Mouse (Mus musculus) hindbrain, embryonic 16.5 days (tissue): ENCODE results near the gene Fbxo21. TPM values are rescaled to one million over a fixed set of nuclear protein-coding genes. Genes with fewer than 3 reads are reported as not detected.

ENCODE experiments used
- ATAC-seq: fragments of 200-750 bp; cut with Nextera tagmentation; 2 replicates; pipeline ENCODE4 v1.8.0; 2017; ENCODE audit warnings: moderate TSS enrichment, moderate library complexity
- H3K27ac ChIP-seq: fragments of 300-500 bp; sonication (generic); 2 replicates; pipeline ENCODE4 v1.5.1; 2014; ENCODE audit warnings: low read depth, mild to moderate bottlenecking, control low read depth, low read length, moderate library complexity
- H3K27me3 ChIP-seq: fragments of 300-500 bp; sonication (generic); replicated peaks from 2 replicates; pipeline ENCODE4 v1.6.1; 2014; ENCODE audit warnings: low read length; ENCODE audit not compliant: control insufficient read depth, insufficient read depth
- H3K36me3 ChIP-seq: fragments of 300-500 bp; sonication (generic); 2 replicates; pipeline ENCODE4 v1.6.1; 2014; ENCODE audit warnings: mild to moderate bottlenecking, low read length, moderate library complexity, mixed read lengths; ENCODE audit not compliant: control insufficient read depth, insufficient read depth
- H3K4me1 ChIP-seq: fragments of 300-500 bp; sonication (generic); 2 replicates; pipeline ENCODE4 v1.6.1; 2014; ENCODE audit warnings: low read depth, low read length; ENCODE audit not compliant: control insufficient read depth, insufficient read depth
- H3K4me2 ChIP-seq: fragments of 300-500 bp; sonication (generic); 2 replicates; pipeline ENCODE4 v1.6.1; 2014; ENCODE audit warnings: mild to moderate bottlenecking, low read length, control low read depth, moderate library complexity
- H3K4me3 ChIP-seq: fragments of 300-500 bp; sonication (generic); 2 replicates; pipeline ENCODE4 v1.5.1; 2014; ENCODE audit warnings: mild to moderate bottlenecking, low read length, control low read depth, moderate library complexity
- H3K9ac ChIP-seq: fragments of 300-500 bp; sonication (generic); 2 replicates; pipeline ENCODE4 v1.6.1; 2014; ENCODE audit warnings: low read depth, mild to moderate bottlenecking, control low read depth, low read length, moderate library complexity
- H3K9me3 ChIP-seq: fragments of 300-500 bp; sonication (generic); 2 replicates; pipeline ENCODE4 v1.6.1; 2014; ENCODE audit warnings: mild to moderate bottlenecking, low read length, moderate library complexity; ENCODE audit not compliant: control insufficient read depth
- WGBS: fragments of 180-500 bp; shearing (Covaris S2); extraction: QIAGEN DNeasy Blood & Tissue Kit; methylation state at CpG from one replicate; pipeline ENCODE4 v1.1.7; 2014; 5-methylcytosine and 5-hydroxymethylcytosine counted together
- polyA plus RNA-seq: library from polyadenylated mRNA; unstranded; fragments of >200 nt; fragmentation: Nextera tagmentation; extraction: Ambion mirVana; gene quantifications from 2 replicates; pipeline ENCODE4 v1.2.1, GENCODE M21; 2015

Fbxo21 gene
- polyA plus RNA-seq, 1 experiment from 2014 or later, result 151 TPM

DNA sequence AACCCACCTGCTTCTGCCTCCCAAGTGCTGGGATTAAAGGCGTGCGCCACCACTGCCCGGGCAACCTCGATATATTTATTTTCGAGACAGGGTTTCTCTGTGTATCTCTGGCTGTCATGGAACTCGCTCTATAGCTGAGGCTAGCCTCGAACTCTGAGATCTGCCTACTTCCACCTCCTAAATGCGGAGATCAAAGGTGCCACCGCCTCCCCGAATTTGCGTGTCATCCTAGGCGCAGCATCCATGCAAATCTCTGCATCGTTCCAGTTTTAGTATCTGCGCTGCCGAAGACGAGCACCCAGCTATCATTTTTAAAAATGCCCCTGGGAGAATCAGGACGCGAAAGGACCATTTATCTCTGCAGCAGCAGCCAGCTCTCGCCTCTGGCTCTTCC is 270 bp upstream of the Fbxo21 start:
- Histone ChIP-seq H3K4me3 (peak overlapping the region; percentile 100), H3K36me3 (no peaks in the 10 kb centered on the region; the same call in 1 of the 2 replicates), H3K4me1 (peaks cover 18% of the 10 kb centered on the region), H3K4me2 (peak overlapping the region; percentile 63), H3K9ac (peak overlapping the region; percentile 99), H3K27ac (peak overlapping the region; percentile 92), H3K27me3 (no peaks in the 10 kb centered on the region), H3K9me3 (no peaks in the 10 kb centered on the region)
- ATAC-seq, result peak; percentile 45
- WGBS, result 21% methylated on average over 19 of the region's 19 CpGs

DNA sequence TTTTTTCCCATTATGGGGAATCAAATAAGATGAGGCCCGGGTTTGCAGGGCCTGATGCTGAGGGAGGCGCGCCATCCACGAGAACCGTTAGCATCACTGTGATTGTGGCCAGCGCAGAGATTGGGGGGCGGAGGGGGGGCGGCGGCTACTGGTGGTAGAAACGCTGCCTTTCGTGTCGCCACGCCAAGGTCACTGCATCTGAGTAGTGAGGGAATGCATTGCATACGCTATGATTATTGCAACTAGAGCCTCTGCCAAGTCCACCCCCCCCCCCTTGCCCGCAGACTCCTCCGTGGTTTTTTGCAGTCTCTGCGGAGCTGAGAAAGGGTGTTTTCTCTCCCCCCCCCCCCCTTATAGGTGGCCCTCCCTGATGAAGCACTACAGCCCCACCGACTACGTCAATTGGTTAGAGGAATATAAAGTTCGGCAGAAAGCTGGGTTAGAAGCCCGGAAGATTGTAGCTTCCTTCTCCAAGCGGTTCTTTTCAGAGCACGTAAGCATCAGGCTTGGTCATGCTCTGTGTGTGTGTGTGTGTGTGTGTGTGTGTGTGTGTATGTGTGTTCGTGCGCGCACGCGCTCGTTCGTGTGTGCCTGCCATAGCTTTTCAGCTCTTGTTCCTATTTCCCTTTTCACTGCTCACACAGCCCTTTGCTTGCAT is 1.1 kb downstream of the Fbxo21 start:
- Histone ChIP-seq H3K4me2 (peak overlapping the region; percentile 63), H3K9me3 (no peaks in the 10 kb centered on the region)
- peak; percentile 21 for ATAC-seq

DNA sequence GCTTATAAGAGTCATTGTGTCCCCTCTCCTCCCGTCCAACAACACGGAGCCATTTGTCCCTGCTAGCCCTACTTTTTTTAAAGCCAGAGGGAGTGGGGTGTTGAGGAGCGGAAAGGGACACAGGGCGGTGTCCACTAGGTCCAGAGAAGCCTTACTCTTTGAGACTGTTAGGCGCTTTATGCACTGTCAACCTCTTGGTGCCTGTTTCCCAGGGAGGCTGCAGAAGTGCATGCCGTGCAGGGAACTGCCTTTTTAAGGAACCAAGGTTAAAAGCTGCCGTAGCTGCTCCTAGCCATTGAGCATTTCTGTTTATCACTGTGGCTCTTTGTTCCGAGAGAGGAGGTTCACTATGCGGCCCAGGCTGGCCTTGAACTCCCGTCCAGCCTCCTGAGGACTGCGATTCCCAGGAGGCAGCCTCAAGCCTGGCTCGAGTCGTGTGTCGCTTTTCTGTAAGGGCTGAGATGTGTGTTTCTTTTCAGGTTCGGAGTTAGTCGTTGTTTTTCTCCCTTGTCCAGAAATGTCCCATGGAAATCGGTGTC is 1.7 kb downstream of the Fbxo21 start:
- no peak for ATAC-seq
- peaks cover 4% of the 10 kb centered on the region; the same call in 1 of the 2 replicates for H3K36me3 ChIP-seq
- no peak overlapping the region; the same call in 1 of the 2 replicates for H3K27ac ChIP-seq
- 34% methylated on average over 17 of the region's 17 CpGs for WGBS
- peak overlapping the region; percentile 99 for H3K9ac ChIP-seq
- H3K4me3 ChIP-seq, result peak overlapping the region; percentile 100
- H3K4me2 ChIP-seq, result peak overlapping the region; percentile 63
- no peaks in the 10 kb centered on the region for H3K27me3 ChIP-seq
- H3K9me3 ChIP-seq, result no peaks in the 10 kb centered on the region
- peaks cover 18% of the 10 kb centered on the region for H3K4me1 ChIP-seq

More for the DNA sequence above, 1.1 kb downstream of the Fbxo21 start:
- peak overlapping the region; percentile 92 for H3K27ac ChIP-seq
- no peaks in the 10 kb centered on the region for H3K27me3 ChIP-seq
- H3K4me3 ChIP-seq, result peak overlapping the region; percentile 100
- no peaks in the 10 kb centered on the region; the same call in 1 of the 2 replicates for H3K36me3 ChIP-seq
- peaks cover 18% of the 10 kb centered on the region for H3K4me1 ChIP-seq
- 4% methylated on average over 29 of the region's 30 CpGs for WGBS
- H3K9ac ChIP-seq, result peak overlapping the region; percentile 99

DNA sequence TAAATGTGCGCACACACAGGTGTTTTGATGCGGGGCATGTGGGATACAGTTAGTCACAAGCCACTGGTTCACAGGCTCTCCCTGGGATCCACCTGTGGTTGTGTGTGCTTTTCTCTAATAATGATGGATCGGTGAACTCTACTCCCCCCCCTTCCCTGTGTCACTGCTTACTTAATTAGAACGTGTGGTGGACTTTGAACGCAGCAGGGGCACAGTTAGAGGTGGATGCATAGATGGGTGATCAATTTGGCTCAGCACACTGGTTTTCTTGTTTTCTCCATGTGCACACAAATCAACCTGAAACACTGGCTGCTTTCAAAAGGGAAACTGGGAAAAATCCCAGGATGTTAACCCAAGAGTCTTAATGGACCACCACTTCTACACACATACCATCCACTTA is 2.6 kb downstream of the Fbxo21 start:
- Histone ChIP-seq H3K9ac (no peak overlapping the region), H3K4me2 (peak overlapping the region; percentile 63), H3K4me3 (no peak overlapping the region), H3K36me3 (peaks cover 8% of the 10 kb centered on the region; the same call in 1 of the 2 replicates), H3K27ac (no peak overlapping the region), H3K27me3 (no peaks in the 10 kb centered on the region), H3K4me1 (peaks cover 18% of the 10 kb centered on the region), H3K9me3 (no peaks in the 10 kb centered on the region)
- WGBS, result 41% methylated on average over 5 of the region's 5 CpGs
- ATAC-seq, result no peak

DNA sequence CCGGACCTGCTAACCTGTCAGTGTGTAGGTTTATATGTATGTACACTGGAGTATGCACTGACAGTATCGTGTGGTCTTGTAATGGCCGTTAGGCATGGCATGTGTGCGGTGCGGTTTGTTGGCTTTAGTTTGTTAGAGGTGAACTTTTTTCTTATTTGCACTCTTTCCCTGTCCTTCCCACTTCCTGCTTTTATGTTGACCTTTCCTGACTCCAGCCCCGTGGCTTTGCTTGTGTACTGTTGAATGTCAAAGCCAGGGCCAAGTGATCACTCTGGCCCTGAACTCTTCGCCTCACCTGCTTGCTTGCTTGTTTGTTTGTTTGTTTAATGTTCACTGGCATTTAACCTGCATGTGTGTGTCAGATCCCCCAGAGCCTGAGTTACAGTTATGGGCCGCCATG is 4.4 kb downstream of the Fbxo21 start:
- H3K36me3 ChIP-seq, result peaks cover 12% of the 10 kb centered on the region; the same call in 1 of the 2 replicates
- H3K27ac ChIP-seq, result no peak overlapping the region
- 89% methylated on average over 8 of the region's 8 CpGs for WGBS
- H3K9me3 ChIP-seq, result no peaks in the 10 kb centered on the region
- peaks cover 18% of the 10 kb centered on the region for H3K4me1 ChIP-seq
- no peak for ATAC-seq
- H3K4me3 ChIP-seq, result no peak overlapping the region
- H3K27me3 ChIP-seq, result no peaks in the 10 kb centered on the region
- H3K9ac ChIP-seq, result no peak overlapping the region
- no peak overlapping the region for H3K4me2 ChIP-seq

DNA sequence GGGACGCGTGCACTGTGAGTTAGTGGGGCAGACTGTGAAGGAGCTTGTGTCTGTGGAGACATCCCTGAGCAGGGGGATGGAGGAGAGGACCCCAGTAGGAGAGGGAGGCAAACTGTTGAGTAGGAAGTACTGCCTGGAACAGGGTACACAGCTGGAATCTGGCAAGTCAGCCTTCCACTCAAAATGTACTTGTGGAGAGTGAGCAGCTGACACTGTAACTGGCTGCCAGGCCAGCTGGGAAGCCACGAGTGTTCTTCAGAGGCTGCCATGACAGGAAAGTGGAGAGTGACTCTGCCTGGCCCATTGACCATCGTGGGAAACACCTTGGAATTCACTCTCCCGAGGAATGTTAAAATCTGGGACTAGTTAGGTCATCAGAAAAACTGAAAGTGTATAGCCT is 5.4 kb downstream of the Fbxo21 start:
- H3K4me2 ChIP-seq, result no peak overlapping the region
- H3K27me3 ChIP-seq, result no peaks in the 10 kb centered on the region
- no peak overlapping the region for H3K9ac ChIP-seq
- no peak overlapping the region for H3K4me3 ChIP-seq
- 86% methylated on average over 5 of the region's 5 CpGs for WGBS
- no peak for ATAC-seq
- peaks cover 18% of the 10 kb centered on the region for H3K4me1 ChIP-seq
- H3K9me3 ChIP-seq, result no peaks in the 10 kb centered on the region
- H3K27ac ChIP-seq, result no peak overlapping the region
- peaks cover 19% of the 10 kb centered on the region for H3K36me3 ChIP-seq

DNA sequence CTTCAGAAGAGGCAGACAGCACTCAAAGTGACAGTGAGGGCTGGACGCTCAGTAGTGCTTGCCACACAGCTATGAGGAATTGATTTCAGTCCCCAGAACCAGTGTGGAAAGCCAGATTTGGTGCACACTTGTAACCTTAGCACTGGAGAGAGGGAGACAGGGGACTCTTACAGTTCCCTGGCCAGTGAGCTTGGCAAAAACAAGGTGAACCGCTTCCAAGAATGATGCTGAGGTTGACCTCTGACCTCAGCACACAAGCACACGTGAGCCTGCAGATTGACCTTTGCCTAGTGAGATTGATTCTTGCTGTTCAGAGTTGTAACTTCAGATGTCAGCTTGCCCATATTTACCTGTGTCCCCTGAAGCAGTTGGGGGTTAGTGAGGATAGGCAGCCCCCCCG is 9.8 kb downstream of the Fbxo21 start:
- H3K4me2 ChIP-seq, result no peak overlapping the region
- H3K4me3 ChIP-seq, result no peak overlapping the region
- H3K27me3 ChIP-seq, result no peaks in the 10 kb centered on the region
- no peak overlapping the region for H3K27ac ChIP-seq
- WGBS, result 64% methylated on average over 4 of the region's 4 CpGs
- no peaks in the 10 kb centered on the region for H3K4me1 ChIP-seq
- H3K36me3 ChIP-seq, result peaks cover 41% of the 10 kb centered on the region
- no peaks in the 10 kb centered on the region for H3K9me3 ChIP-seq
- no peak overlapping the region for H3K9ac ChIP-seq
- no peak for ATAC-seq

DNA sequence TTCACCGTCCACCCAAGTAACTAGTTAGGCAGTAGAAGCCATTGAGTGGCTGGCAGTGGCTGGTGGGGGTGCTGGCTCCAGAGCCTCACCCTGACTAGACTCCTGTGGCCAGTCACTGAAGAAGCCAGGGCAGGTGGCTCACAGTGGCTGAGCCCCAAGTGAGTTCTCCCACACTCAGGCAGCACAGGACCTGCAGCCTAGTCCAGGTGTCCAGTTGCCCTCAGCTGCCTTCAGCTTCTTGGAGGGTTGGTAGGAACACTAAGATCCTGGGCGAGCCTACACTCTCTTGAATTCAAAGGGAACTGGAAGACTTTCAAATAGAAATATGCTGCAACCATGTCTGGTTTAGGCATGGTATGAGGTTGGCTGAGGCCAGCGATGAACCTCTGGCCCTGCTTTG is 11.4 kb downstream of the Fbxo21 start:
- no peak overlapping the region for H3K4me3 ChIP-seq

DNA sequence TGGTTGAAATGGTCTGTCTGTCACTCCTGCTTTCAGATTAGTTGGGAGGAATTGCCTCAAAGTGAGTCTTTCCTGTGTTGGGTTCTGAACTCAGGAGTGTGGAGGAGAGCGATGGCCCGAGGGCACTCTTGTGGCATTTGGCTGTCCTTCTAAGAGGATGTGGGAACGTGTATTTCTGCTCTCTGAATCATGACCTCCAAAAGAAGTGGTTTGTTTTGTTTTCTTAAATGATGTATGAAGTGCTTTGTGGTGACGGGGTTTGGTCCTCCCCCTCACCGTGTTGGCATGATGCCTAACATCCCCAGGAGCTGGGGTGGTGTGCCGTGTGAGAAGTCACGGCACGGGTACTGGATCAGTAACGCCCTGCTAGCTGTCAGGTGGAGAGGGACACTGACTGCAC is 11.8 kb downstream of the Fbxo21 start:
- Histone ChIP-seq H3K4me2 (no peak overlapping the region), H3K4me1 (no peaks in the 10 kb centered on the region), H3K4me3 (no peak overlapping the region), H3K9me3 (no peaks in the 10 kb centered on the region), H3K27ac (no peak overlapping the region), H3K9ac (no peak overlapping the region), H3K27me3 (no peaks in the 10 kb centered on the region), H3K36me3 (peaks cover 53% of the 10 kb centered on the region)
- no peak for ATAC-seq
- 68% methylated on average over 9 of the region's 9 CpGs for WGBS

More for the DNA sequence above, 11.4 kb downstream of the Fbxo21 start:
- ATAC-seq, result no peak
- 91% methylated on average over 3 of the region's 3 CpGs for WGBS
- no peaks in the 10 kb centered on the region for H3K4me1 ChIP-seq
- H3K36me3 ChIP-seq, result peaks cover 55% of the 10 kb centered on the region
- no peaks in the 10 kb centered on the region for H3K27me3 ChIP-seq
- no peak overlapping the region for H3K9ac ChIP-seq
- H3K9me3 ChIP-seq, result no peaks in the 10 kb centered on the region
- H3K27ac ChIP-seq, result no peak overlapping the region
- H3K4me2 ChIP-seq, result no peak overlapping the region
